Mouse (Mus musculus) sigmoid colon, adult 10 weeks (tissue): ENCODE data around the gene Asb14. TPM values are rescaled to one million over a fixed set of nuclear protein-coding genes. Genes with fewer than 3 reads are reported as not detected.

Experiments
- polyA plus RNA-seq: library from polyadenylated mRNA; stranded (reverse); fragments of 350-450 nt; fragmentation: Illumina TruSeq; extraction: RNeasy Lipid Tissue Mini Kit (QIAGEN cat#74804); gene quantifications from one replicate; pipeline ENCODE4 v1.2.3, GENCODE M21; 2014; ENCODE audit warnings: low read depth, low replicate concordance

Gene Asb14
- not detected for polyA plus RNA-seq

GRCm38 (mm10) chr14:26894392-26894791 lies at the start of gene Asb14:
Gene Asb14, plus strand, starts transcription at chr14:26894557.

Other genes with a start within 250 kb of the Asb14 start
- 16.5 TPM for gene Pde12, start 224.7 kb upstream of the Asb14 start, polyA plus RNA-seq
- gene Dnah12, start 201.3 kb upstream of the Asb14 start, polyA plus RNA-seq = 0.09 TPM
- 84.9 TPM for gene Appl1, start 76.7 kb downstream of the Asb14 start, polyA plus RNA-seq
- not detected for gene Hesx1, start 99.9 kb downstream of the Asb14 start, polyA plus RNA-seq
- gene Il17rd, start 144.4 kb downstream of the Asb14 start, polyA plus RNA-seq = 3.3 TPM
- gene Arhgef3, start 220.3 kb downstream of the Asb14 start, polyA plus RNA-seq = 41.1 TPM